Mouse (Mus musculus) heart, postnatal 4 days (tissue): Measurements from ENCODE around the gene Olfr876. TPM values are rescaled to one million over a fixed set of nuclear protein-coding genes. Genes with fewer than 3 reads are reported as not detected.
"Not testable (repeated sequence)": the region's sequence is repeated elsewhere in the genome, so short reads cannot be mapped to it uniquely, and the experiment has no call there.

ENCODE experiments used
- DNase-seq: peaks from one replicate; pipeline ENCODE4 v3.0.0; 2021
- total RNA-seq, 2 experiments: library from RNA; stranded (reverse); gene quantifications; 2 replicates each; pipeline ENCODE4 v1.2.3; 2021

The Olfr876 gene
- not detected for total RNA-seq

DNA sequence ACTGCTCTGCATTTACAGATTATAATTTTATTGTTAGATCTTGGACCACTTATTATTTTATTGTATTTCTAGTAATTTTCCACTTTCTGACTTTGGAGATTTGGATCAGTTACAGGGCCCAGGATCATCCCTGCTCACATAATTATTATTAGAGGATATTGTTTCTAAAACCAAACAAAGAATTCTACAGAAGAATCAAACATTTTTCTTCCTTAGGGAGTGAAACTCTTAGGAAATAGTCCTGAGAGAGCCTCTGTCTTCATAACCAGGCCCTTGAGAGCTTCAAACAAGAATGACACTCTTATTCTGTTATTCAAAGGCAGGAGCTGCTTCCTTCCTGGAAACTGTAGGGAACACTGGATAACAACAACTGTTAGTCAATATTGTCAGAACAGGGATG lies at the start of gene Olfr876:
Gene Olfr876 (plus strand): TSS at position 301 of the 400 bp plus-strand sequence.
- no peak for DNase-seq

- no peak for DNase-seq
Measured at GRCm38 (mm10) chr9:37761728-37762127, 41.1 kb upstream of the Olfr876 start.

DNA sequence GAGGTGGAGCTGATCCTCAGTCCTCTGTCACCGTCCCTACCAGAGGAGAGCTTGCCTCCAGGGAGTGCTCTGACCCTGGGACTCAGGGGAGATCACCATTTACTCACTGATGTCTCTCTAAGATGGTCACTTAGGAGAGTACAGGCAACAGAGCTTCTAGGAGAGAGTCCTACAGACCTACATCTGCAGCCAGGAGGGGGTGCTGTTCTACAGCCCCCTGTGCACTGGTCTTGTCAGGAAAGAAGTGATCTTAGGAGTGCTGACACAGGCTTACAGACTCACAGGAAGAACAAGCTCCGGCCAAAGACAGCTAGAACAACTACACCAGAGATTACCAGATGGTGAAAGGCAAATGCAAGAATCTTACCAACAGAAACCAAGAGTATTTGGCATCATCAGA lies 40.3 kb upstream of the Olfr876 start:
- DNase-seq: no peak

DNA sequence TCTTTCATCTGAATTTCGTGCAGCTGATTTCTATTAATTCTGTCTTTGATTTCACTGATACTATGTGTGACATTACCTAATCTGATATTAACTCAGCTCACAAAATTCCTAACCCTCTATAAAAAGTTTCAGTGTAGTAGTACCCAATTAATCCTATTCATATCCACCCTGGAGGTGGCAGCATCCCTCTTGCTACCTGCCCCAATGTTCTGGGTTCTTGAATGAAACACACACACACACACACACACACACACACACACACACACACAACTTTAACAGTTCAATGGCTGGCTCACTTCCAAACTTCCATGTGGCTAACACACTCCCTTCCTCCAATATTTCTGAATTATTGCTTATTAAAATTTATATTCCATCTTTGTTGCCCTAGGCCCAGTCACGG lies 32.2 kb upstream of the Olfr876 start:
- DNase-seq: no peak

DNA sequence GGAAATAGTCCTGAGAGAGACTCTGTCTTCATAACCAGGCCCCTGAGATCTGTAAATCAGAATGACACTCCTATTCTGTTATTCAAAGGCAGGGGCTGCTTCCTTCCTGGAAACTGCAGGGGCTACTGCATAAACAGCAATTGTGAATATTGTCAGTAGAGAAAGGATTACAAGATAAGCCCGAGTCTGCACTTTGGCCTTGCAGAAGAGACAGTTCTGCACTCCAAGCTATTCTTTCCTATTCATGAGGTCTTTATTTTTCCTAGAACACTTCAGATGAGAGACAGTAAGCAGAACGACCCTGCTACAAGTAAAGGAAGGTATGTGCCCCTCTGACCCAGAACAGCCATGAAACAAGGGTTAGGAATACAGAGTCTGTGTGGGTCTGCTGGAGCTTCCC lies 31.1 kb upstream of the Olfr876 start, which contains the start of gene Olfr875:
Gene Olfr875 (plus strand): TSS at position 99 of the 400 bp plus-strand sequence.
- DNase-seq: no peak

DNA sequence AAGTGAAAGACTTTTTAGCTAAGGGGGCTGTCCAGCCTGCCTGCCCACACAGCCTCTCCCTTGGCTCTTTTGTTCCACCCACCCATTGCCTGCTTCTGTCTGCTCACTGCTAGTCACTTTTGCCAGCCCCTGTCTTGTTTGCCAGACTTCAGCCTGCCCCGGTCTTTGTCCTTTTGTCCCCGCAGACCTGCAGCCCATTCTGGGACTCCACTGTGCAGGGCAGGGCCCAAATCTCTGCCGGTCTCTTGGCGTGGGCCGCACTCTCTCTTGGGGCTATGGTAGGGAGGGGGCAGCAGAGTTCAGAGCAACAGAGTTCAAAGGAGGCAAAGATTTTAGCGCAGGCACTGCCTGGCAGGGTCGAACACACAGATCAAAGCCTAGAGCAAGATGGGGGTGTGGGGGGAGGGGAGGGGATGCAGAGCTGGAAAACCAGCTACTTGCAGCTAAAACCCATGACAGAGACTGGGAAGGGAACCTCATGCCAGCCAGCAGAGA lies 20.0 kb upstream of the Olfr876 start:
- peak; percentile 24 for DNase-seq

- DNase-seq: not testable (repeated sequence)
Measured at GRCm38 (mm10) chr9:37783394-37784387, 19.1 kb upstream of the Olfr876 start.

- no peak for DNase-seq
Measured at GRCm38 (mm10) chr9:37786411-37786810, 16.4 kb upstream of the Olfr876 start.

DNA sequence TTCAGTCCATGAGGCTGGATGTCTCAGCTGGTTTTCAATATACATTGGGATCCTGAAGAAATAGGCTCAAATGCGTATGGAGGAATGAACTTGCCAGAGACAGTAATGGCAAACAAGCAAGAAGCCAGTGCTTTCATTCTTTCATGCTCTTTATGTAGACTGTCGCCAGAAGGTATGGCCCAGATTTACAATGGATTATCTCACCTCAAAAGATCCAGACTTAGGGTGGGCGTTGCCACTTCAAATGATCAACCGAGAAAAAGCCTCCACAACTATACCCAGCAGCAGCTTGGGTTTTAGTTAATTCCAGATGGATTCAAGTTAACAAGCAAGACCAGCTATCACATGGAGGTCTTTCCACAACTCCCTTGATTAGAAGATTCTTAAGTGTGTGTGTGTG lies 776 bp upstream of the Olfr876 start:
- DNase-seq: no peak

- no peak for DNase-seq
Measured at GRCm38 (mm10) chr9:37807235-37807634, 4.4 kb downstream of the Olfr876 start.

DNA sequence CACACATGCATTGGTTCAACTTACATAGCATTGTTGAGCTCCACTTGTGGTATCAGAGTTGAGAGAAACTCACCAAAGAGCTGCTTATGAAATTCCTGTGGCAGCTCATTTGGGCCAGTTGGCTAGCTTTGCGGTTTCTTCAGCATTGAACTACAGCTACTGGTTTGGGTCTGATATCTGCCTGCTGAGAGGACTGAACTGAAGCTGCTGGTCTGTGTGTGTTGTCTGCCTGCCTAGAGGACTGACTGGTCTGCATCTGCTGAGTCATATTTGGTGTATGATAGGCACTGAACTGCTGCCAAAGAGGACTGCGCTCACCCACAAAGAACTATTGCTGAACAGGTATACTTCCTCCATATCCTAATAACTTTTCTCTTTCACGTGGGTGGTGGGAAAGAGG lies 5.6 kb downstream of the Olfr876 start:
- peak; percentile 7 for DNase-seq

GRCm38 (mm10) chr9:37808976-37809375 lies 6.1 kb downstream of the Olfr876 start:
- peak; percentile 8 for DNase-seq

- no peak for DNase-seq
Measured at GRCm38 (mm10) chr9:37814696-37815095, 11.9 kb downstream of the Olfr876 start.

- no peak for DNase-seq
Measured at GRCm38 (mm10) chr9:37829881-37830280, 27.1 kb downstream of the Olfr876 start.

DNA sequence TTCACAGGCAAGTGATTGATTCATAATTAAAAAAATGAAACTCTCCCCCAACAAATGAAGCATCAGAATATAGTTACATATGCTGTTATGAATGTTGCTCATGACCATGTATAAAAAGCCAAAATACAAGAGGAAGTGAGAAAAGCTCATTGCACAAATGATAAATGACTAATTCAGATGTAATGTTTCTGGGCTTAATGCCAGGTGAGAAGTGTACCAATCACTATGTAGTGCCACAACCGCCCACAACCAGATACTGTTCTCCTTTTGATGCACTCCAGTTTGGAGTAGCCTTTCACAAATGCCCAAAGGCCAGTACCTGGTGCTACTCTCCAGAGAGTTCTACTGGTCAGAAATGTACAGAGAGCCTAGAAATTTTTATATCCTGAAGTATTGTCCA lies 30.5 kb downstream of the Olfr876 start:
- no peak for DNase-seq

GRCm38 (mm10) chr9:37849267-37849666 lies 46.4 kb downstream of the Olfr876 start:
- no peak for DNase-seq

GRCm38 (mm10) chr9:37853969-37854368 lies 51.1 kb downstream of the Olfr876 start, which contains the start of gene Olfr877:
Gene Olfr877, plus strand, starts transcription at chr9:37854269.
- DNase-seq: no peak

Other genes with a start within 250 kb of the Olfr876 start
- 1 to 10 TPM; 6.5 to 6.6 TPM for gene Siae, start 247.3 kb upstream of the Olfr876 start, total RNA-seq
- gene Spa17, start 189.3 kb upstream of the Olfr876 start, total RNA-seq: 1 to 10 TPM; 2.4 to 4.5 TPM
- gene Tbrg1, start 145.7 kb upstream of the Olfr876 start, total RNA-seq: 10 to 100 TPM; 60.8 to 61.8 TPM
- gene Panx3, start 133.8 kb upstream of the Olfr876 start, total RNA-seq: not detected
- not detected for gene Olfr160, start 86.8 kb upstream of the Olfr876 start, total RNA-seq
- gene Olfr874, start 57.9 kb upstream of the Olfr876 start, total RNA-seq: not detected
- gene Olfr875, start 31.2 kb upstream of the Olfr876 start, total RNA-seq: not detected
- not detected for gene Olfr877, start 51.2 kb downstream of the Olfr876 start, total RNA-seq
- not detected for gene Olfr145, start 93.7 kb downstream of the Olfr876 start, total RNA-seq
- gene Olfr878, start 114.8 kb downstream of the Olfr876 start, total RNA-seq: not detected
- gene Olfr881, start 188.8 kb downstream of the Olfr876 start, total RNA-seq: not detected
- not detected for gene Olfr883, start 222.8 kb downstream of the Olfr876 start, total RNA-seq
- not detected for gene Olfr884, start 243.5 kb downstream of the Olfr876 start, total RNA-seq